Mouse (Mus musculus) layer of hippocampus, postnatal 10 days (tissue): ENCODE measurements around the gene Mbtps1. TPM values are rescaled to one million over a fixed set of nuclear protein-coding genes. Genes with fewer than 3 reads are reported as not detected.
A peak's percentile ranks its signal among the peaks of the same experiment; 100 is the strongest.

ENCODE experiments used
- DNase-seq, 2 experiments: peaks; one replicate each; pipeline ENCODE4 v3.0.0; 2021; ENCODE audit warnings: low spot score in 2 of 2
- total RNA-seq, 2 experiments: library from RNA; stranded (reverse); gene quantifications; 2 replicates each; pipeline ENCODE4 v1.2.3; 2021

The Mbtps1 gene
- total RNA-seq, 2 experiments from 2014 or later: 62.7 to 67.9 TPM

GRCm38 (mm10) chr8:119559402-119559720, 826 bp upstream of the Mbtps1 start:
- no peak for DNase-seq

- DNase-seq: peak; percentile 16 to 19
Observed at GRCm38 (mm10) chr8:119557821-119558602, 523 bp downstream of the Mbtps1 start.

GRCm38 (mm10) chr8:119557132-119557531, 1.4 kb downstream of the Mbtps1 start:
- DNase-seq: no peak

- DNase-seq: no peak
Observed at GRCm38 (mm10) chr8:119555861-119556260, 2.7 kb downstream of the Mbtps1 start.

GRCm38 (mm10) chr8:119552967-119553366, 5.6 kb downstream of the Mbtps1 start:
- no peak for DNase-seq

GRCm38 (mm10) chr8:119548560-119549113, 9.9 kb downstream of the Mbtps1 start:
- DNase-seq: no peak

GRCm38 (mm10) chr8:119547019-119547691, 11.4 kb downstream of the Mbtps1 start:
- no peak for DNase-seq

- no peak for DNase-seq
Observed at GRCm38 (mm10) chr8:119545791-119546190, 12.7 kb downstream of the Mbtps1 start.

GRCm38 (mm10) chr8:119545180-119545579, 13.4 kb downstream of the Mbtps1 start:
- DNase-seq: no peak

GRCm38 (mm10) chr8:119544606-119545005, 13.9 kb downstream of the Mbtps1 start:
- DNase-seq: no peak

- DNase-seq: peak; percentile 27 to 32
Observed at GRCm38 (mm10) chr8:119531973-119532372, 26.6 kb downstream of the Mbtps1 start.

- DNase-seq: no peak
Observed at GRCm38 (mm10) chr8:119531397-119531796, 27.1 kb downstream of the Mbtps1 start.

GRCm38 (mm10) chr8:119530937-119531336, 27.6 kb downstream of the Mbtps1 start:
- DNase-seq: no peak

- no peak for DNase-seq
Observed at GRCm38 (mm10) chr8:119528762-119529161, 29.8 kb downstream of the Mbtps1 start.

GRCm38 (mm10) chr8:119520102-119520501, 38.4 kb downstream of the Mbtps1 start:
- DNase-seq: no peak

- no peak for DNase-seq
Observed at GRCm38 (mm10) chr8:119516674-119517073, 41.9 kb downstream of the Mbtps1 start.

- no peak for DNase-seq
Observed at GRCm38 (mm10) chr8:119515767-119516166, 42.8 kb downstream of the Mbtps1 start.

GRCm38 (mm10) chr8:119514940-119515339, 43.6 kb downstream of the Mbtps1 start:
- DNase-seq: no peak

- no peak for DNase-seq
Observed at GRCm38 (mm10) chr8:119513405-119513804, 45.1 kb downstream of the Mbtps1 start.

GRCm38 (mm10) chr8:119511722-119512121, 46.8 kb downstream of the Mbtps1 start:
- no peak for DNase-seq

- no peak for DNase-seq
Observed at GRCm38 (mm10) chr8:119510471-119510870, 48.1 kb downstream of the Mbtps1 start.

- DNase-seq: no peak
Observed at GRCm38 (mm10) chr8:119506106-119506505, 52.4 kb downstream of the Mbtps1 start.
